Mouse (Mus musculus): ENCODE measurements around the gene Lrrc4c. TPM values are rescaled to one million over a fixed set of nuclear protein-coding genes. Genes with fewer than 3 reads are reported as not detected.
A peak's percentile ranks its signal among the peaks of the same experiment; 100 is the strongest.

Lrrc4c gene
- polyA plus RNA-seq, 2 experiments: 2.0 to 3.2 TPM

DNA sequence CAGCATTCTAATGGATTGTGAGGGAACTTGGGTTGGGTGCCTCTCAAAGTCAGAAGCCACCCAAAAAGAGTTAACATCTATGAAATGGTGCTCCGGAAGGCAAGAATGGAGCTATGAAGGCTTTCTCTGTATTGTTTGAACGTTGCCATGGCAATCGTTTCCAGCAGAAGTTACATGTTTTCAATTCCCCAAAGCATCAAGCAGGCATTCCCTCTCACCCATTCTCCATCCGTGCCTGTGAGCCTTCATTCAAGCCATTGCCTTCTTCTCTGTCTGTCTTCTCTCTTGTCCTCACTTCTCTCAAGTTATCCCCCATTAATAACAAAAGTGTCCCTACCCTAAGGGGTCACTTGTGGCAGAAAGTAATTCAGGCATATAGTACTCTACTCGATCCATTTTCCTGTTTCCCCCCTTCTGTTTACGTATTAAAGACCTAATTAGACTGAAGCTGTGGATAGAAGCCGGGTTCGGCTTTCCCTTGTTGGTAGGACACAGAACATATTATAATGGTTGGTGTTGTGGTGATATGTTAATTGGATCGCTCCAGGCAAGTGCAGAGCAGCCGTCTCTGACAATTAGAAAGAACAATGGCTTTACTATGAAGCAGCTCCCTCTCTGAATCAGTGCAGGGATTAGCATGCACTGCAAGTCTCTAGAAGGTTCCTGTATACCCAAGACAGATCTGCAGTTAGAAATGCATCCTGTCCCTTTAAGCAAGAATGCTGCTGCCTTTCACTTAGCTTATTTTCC is 1160.4 kb downstream of the Lrrc4c start:
- ATAC-seq (ENCODE audit: low FRiP score, low read depth): no peak
- WGBS: 67% methylated on average over 10 of the region's 10 CpGs

DNA sequence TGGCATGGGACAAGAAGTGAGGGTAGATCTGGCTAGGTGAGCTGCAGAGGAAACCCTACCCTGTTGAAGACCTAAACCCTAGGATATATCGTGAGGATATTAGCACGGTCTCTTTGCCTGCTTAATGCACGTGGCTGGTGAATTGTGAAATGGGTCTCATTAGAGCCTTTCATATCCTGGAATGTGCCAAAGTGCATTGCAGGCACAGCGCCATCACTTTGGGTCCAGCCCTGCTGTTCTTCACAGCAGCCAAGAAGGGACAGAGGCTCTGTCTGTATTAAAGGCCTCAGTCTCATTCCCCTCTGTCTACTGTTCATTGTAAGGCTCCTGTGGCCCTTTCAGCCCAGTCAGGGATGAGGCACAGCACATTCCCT is 1160.9 kb downstream of the Lrrc4c start:
- Histone ChIP-seq H3K4me3 (replicated peaks; ENCODE audit: low read length) (no peak overlapping the region), H3K9ac (ENCODE audit: low read depth, low read length, severe bottlenecking) (no peak overlapping the region), H3K4me1 (ENCODE audit: control insufficient read depth, insufficient read depth, low read length) (no peaks in the 10 kb centered on the region), H3K27me3 (ENCODE audit: control insufficient read depth, insufficient read depth, low read length) (no peaks in the 10 kb centered on the region), H3K27ac (replicated peaks; ENCODE audit: low read depth, low read length) (no peak overlapping the region), H3K36me3 (ENCODE audit: control insufficient read depth, insufficient read depth, low read length) (no peaks in the 10 kb centered on the region), H3K4me2 (replicated peaks; ENCODE audit: low read depth, low read length, severe bottlenecking) (no peak overlapping the region), H3K9me3 (ENCODE audit: control insufficient read depth, low read length) (no peaks in the 10 kb centered on the region)
- ATAC-seq (ENCODE audit: low FRiP score, low read depth) (no peak), DNase-seq (ENCODE audit: low spot score) (no peak)
- WGBS: 68% methylated on average over 4 of the region's 4 CpGs
- TF ChIP-seq POLR2A (IDR thresholded peaks at IDR 0.05; ENCODE audit: borderline replicate concordance, extremely low read depth, insufficient read depth, insufficient read length): no peak

More for the DNA sequence above, 1160.4 kb downstream of the Lrrc4c start:
- DNase-seq (ENCODE audit: low spot score): peak; percentile 27
- Histone ChIP-seq H3K4me2 (replicated peaks; ENCODE audit: low read depth, low read length, severe bottlenecking) (no peak overlapping the region), H3K9ac (ENCODE audit: low read depth, low read length, severe bottlenecking) (no peak overlapping the region), H3K36me3 (ENCODE audit: control insufficient read depth, insufficient read depth, low read length) (no peaks in the 10 kb centered on the region), H3K9me3 (ENCODE audit: control insufficient read depth, low read length) (no peaks in the 10 kb centered on the region), H3K4me3 (replicated peaks; ENCODE audit: low read length) (no peak overlapping the region), H3K4me1 (ENCODE audit: control insufficient read depth, insufficient read depth, low read length) (no peaks in the 10 kb centered on the region), H3K27me3 (ENCODE audit: control insufficient read depth, insufficient read depth, low read length) (no peaks in the 10 kb centered on the region), H3K27ac (replicated peaks; ENCODE audit: low read depth, low read length) (no peak overlapping the region)
- TF ChIP-seq POLR2A (IDR thresholded peaks at IDR 0.05; ENCODE audit: borderline replicate concordance, extremely low read depth, insufficient read depth, insufficient read length): no peak

DNA sequence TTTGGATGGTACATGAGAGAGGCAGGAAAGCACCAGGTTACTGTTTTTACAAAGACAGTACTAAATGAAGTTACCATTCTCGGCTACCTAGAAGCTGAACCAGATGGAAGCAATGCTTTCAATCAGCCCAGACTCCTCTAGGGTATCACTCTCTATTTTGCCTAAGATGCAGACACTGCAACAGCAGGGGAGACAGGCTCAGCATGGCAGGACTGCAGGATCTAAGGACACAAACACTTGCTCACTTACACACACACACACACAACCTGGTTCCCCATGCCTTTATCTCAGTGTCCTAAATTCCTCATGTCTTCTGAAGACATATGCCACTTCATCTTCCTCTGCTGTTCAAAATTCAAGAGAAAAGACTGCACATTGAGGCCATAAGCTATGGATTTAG is 1167.0 kb downstream of the Lrrc4c start:
- no peak for TF ChIP-seq POLR2A (IDR thresholded peaks at IDR 0.05; ENCODE audit: borderline replicate concordance, extremely low read depth, insufficient read depth, insufficient read length)
- Histone ChIP-seq H3K4me3 (replicated peaks; ENCODE audit: low read length) (no peak overlapping the region), H3K27me3 (ENCODE audit: control insufficient read depth, insufficient read depth, low read length) (no peaks in the 10 kb centered on the region), H3K27ac (replicated peaks; ENCODE audit: low read depth, low read length) (no peak overlapping the region), H3K4me2 (replicated peaks; ENCODE audit: low read depth, low read length, severe bottlenecking) (no peak overlapping the region), H3K9ac (ENCODE audit: low read depth, low read length, severe bottlenecking) (no peak overlapping the region), H3K9me3 (ENCODE audit: control insufficient read depth, low read length) (no peaks in the 10 kb centered on the region), H3K4me1 (ENCODE audit: control insufficient read depth, insufficient read depth, low read length) (no peaks in the 10 kb centered on the region), H3K36me3 (ENCODE audit: control insufficient read depth, insufficient read depth, low read length) (no peaks in the 10 kb centered on the region)
- 55% methylated on average over 1 of the region's 1 CpGs for WGBS
- ATAC-seq (ENCODE audit: low FRiP score, low read depth): no peak
- DNase-seq (ENCODE audit: low spot score): no peak

DNA sequence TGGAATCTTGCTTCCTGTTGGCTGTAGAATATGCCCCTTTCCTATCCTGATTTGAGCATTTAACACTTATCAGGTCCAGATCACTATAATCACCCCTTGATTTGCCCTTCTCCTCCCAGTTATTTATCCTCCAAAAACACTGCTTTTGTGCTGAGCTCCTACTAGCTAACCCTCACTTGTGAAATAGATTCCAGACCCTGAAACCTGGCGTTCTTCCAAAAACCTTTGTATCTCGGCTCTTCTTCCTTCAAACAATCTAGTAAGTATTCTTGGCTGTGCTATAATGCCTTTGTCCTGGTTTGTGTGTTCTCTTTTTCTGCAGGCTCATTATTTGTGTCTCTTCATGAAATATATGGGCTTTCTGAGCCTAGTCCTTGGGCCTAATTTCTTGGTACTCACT is 1167.6 kb downstream of the Lrrc4c start:
- TF ChIP-seq POLR2A (IDR thresholded peaks at IDR 0.05; ENCODE audit: borderline replicate concordance, extremely low read depth, insufficient read depth, insufficient read length): no peak
- Histone ChIP-seq H3K27me3 (ENCODE audit: control insufficient read depth, insufficient read depth, low read length) (no peaks in the 10 kb centered on the region), H3K4me3 (replicated peaks; ENCODE audit: low read length) (no peak overlapping the region), H3K9me3 (ENCODE audit: control insufficient read depth, low read length) (no peaks in the 10 kb centered on the region), H3K9ac (ENCODE audit: low read depth, low read length, severe bottlenecking) (no peak overlapping the region), H3K4me1 (ENCODE audit: control insufficient read depth, insufficient read depth, low read length) (no peaks in the 10 kb centered on the region), H3K36me3 (ENCODE audit: control insufficient read depth, insufficient read depth, low read length) (no peaks in the 10 kb centered on the region), H3K4me2 (replicated peaks; ENCODE audit: low read depth, low read length, severe bottlenecking) (no peak overlapping the region), H3K27ac (replicated peaks; ENCODE audit: low read depth, low read length) (no peak overlapping the region)
- DNase-seq (ENCODE audit: low spot score): peak; percentile 63
- WGBS: 58% methylated on average over 2 of the region's 2 CpGs
- no peak for ATAC-seq (ENCODE audit: low FRiP score, low read depth)

DNA sequence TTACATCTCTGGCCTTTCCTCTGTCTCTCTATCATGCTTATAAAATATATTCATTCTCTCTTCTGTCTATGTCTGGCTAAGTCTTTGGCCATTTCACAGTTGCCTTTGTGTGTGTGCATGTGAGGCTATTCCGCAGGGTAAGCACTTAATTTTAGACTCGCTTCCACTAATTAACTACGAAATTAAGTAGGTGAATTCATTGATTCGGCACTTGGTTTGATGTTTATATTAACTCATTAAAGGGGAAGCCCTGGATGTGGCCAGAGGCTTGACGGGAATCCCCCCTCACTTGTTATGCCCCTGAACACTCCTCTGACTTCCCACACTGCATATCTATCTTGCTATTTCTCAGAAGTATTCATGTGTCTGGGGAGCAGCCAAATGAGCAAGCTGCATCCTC is 1169.6 kb downstream of the Lrrc4c start:
- no peak overlapping the region for H3K4me3 ChIP-seq (replicated peaks; ENCODE audit: low read length)
- H3K9ac ChIP-seq (ENCODE audit: low read depth, low read length, severe bottlenecking): no peak overlapping the region
- no peak overlapping the region for H3K27ac ChIP-seq (replicated peaks; ENCODE audit: low read depth, low read length)
- 49% methylated on average over 5 of the region's 5 CpGs for WGBS
- H3K4me1 ChIP-seq (ENCODE audit: control insufficient read depth, insufficient read depth, low read length): no peaks in the 10 kb centered on the region
- H3K4me2 ChIP-seq (replicated peaks; ENCODE audit: low read depth, low read length, severe bottlenecking): no peak overlapping the region
- H3K36me3 ChIP-seq (ENCODE audit: control insufficient read depth, insufficient read depth, low read length): no peaks in the 10 kb centered on the region
- DNase-seq (ENCODE audit: low spot score): no peak
- no peaks in the 10 kb centered on the region for H3K9me3 ChIP-seq (ENCODE audit: control insufficient read depth, low read length)
- TF ChIP-seq POLR2A (IDR thresholded peaks at IDR 0.05; ENCODE audit: borderline replicate concordance, extremely low read depth, insufficient read depth, insufficient read length): no peak
- ATAC-seq (ENCODE audit: low FRiP score, low read depth): no peak
- H3K27me3 ChIP-seq (ENCODE audit: control insufficient read depth, insufficient read depth, low read length): no peaks in the 10 kb centered on the region
